Mouse (Mus musculus) stomach, postnatal 0 days (tissue): ENCODE data around the gene Rad51b.

Experiments
- CTCF ChIP-seq: IDR thresholded peaks from 2 replicates; pipeline ENCODE4 v1.5.1; 2016; ENCODE audit warnings: antibody characterized with exemption, low read depth, mild to moderate bottlenecking, moderate library complexity
- EP300 ChIP-seq: optimal IDR thresholded peaks from 2 replicates; pipeline ENCODE3; 2016; ENCODE audit warnings: antibody characterized with exemption

DNA sequence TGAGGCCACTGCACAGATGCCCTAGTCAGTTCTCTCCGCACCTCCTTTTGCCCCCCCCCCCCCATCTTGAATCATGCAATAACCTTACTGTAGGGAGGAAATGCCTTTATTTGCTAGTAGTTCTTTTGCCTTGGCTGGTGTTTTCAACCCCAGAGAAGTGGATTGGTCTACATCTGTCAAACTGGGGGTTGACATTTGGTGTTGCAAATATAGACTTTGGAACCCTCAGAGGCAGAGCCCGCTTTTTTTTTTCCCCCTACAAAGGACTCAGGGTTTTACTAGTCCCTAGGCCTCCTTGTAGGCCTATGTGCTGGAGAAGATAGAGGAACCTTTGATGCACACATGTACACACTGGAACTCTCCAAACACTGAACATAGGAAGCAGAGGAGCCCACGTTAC is 501.4 kb downstream of the Rad51b start:
- TF ChIP-seq EP300 (no peak), CTCF (no peak)
